Mouse (Mus musculus) lung, postnatal 0 days (tissue): Measurements from ENCODE around the gene Myh14. TPM values are rescaled to one million over a fixed set of nuclear protein-coding genes. Genes with fewer than 3 reads are reported as not detected.
A peak's percentile ranks its signal among the peaks of the same experiment; 100 is the strongest.

Experiments used
- ATAC-seq: fragments of 200-750 bp; cut with Nextera tagmentation; 2 replicates; pipeline ENCODE4 v1.8.0; 2017; ENCODE audit warnings: moderate library complexity
- DNase-seq: peaks from one replicate; pipeline ENCODE4 v3.0.0-alpha.2; 2016; ENCODE audit warnings: low spot score
- H3K27ac ChIP-seq: fragments of 300-500 bp; sonication (generic); 2 replicates; pipeline ENCODE4 v1.5.1; 2014; ENCODE audit warnings: antibody characterized with exemption, mild to moderate bottlenecking, low read length, mixed read lengths
- H3K27me3 ChIP-seq: fragments of 300-500 bp; sonication (generic); replicated peaks from 2 replicates; pipeline ENCODE4 v1.6.1; 2014; ENCODE audit warnings: low read length, mixed read lengths; ENCODE audit not compliant: insufficient read depth
- H3K36me3 ChIP-seq: fragments of 300-500 bp; sonication (generic); 2 replicates; pipeline ENCODE4 v1.6.1; 2014; ENCODE audit warnings: low read length, mixed read lengths; ENCODE audit not compliant: insufficient read depth
- H3K4me1 ChIP-seq: fragments of 300-500 bp; sonication (generic); 2 replicates; pipeline ENCODE4 v1.6.1; 2014; ENCODE audit warnings: antibody characterized with exemption, low read depth, low read length, mixed read lengths; ENCODE audit not compliant: insufficient read depth
- H3K4me2 ChIP-seq: fragments of 300-500 bp; sonication (generic); replicated peaks from 2 replicates; pipeline ENCODE4 v1.6.1; 2014; ENCODE audit warnings: low read depth, mild to moderate bottlenecking, low read length, moderate library complexity, mixed read lengths
- H3K4me3 ChIP-seq: fragments of 300-500 bp; sonication (generic); 2 replicates; pipeline ENCODE4 v1.5.1; 2014; ENCODE audit warnings: low read depth, low read length
- H3K9ac ChIP-seq: fragments of 300-500 bp; sonication (generic); replicated peaks from 2 replicates; pipeline ENCODE4 v1.6.1; 2014; ENCODE audit warnings: low read depth, mild to moderate bottlenecking
- H3K9me3 ChIP-seq: fragments of 300-500 bp; sonication (generic); 2 replicates; pipeline ENCODE4 v1.6.1; 2016; ENCODE audit warnings: low read length, mixed read lengths
- CTCF ChIP-seq: IDR thresholded peaks from 2 replicates; pipeline ENCODE4 v1.5.1; 2016; ENCODE audit warnings: antibody characterized with exemption, mild to moderate bottlenecking
- EP300 ChIP-seq: IDR thresholded peaks from 2 replicates; pipeline ENCODE4 v1.6.1; 2016; ENCODE audit warnings: antibody characterized with exemption, mild to moderate bottlenecking, control low read depth
- WGBS: fragments of 180-500 bp; shearing (Covaris S2); extraction: QIAGEN DNeasy Blood & Tissue Kit; methylation state at CpG from one replicate; pipeline ENCODE4 v1.1.7; 2014; 5-methylcytosine and 5-hydroxymethylcytosine counted together
- polyA plus RNA-seq: library from polyadenylated mRNA; unstranded; fragments of >200 nt; fragmentation: Nextera tagmentation; extraction: Ambion mirVana; gene quantifications from 2 replicates; pipeline ENCODE4 v1.2.1, GENCODE M21; 2015

Myh14 gene
- polyA plus RNA-seq, 1 experiment from 2014 or later: 215 TPM

- Histone ChIP-seq H3K9me3 (no peaks in the 10 kb centered on the region), H3K27ac (no peak overlapping the region), H3K4me1 (no peaks in the 10 kb centered on the region), H3K27me3 (no peaks in the 10 kb centered on the region), H3K36me3 (no peaks in the 10 kb centered on the region; the same call in 1 of the 2 replicates), H3K9ac (no peak overlapping the region), H3K4me3 (no peak overlapping the region), H3K4me2 (no peak overlapping the region)
- ATAC-seq: no peak
- no peak for DNase-seq
- 80% methylated on average over 13 of the region's 13 CpGs for WGBS
- TF ChIP-seq EP300: no peak
Observed at GRCm38 (mm10) chr7:44625241-44626067, 45.2 kb downstream of the Myh14 start.

GRCm38 (mm10) chr7:44624828-44625227, 45.8 kb downstream of the Myh14 start:
- ATAC-seq (0 out of 2 replicates have a peak, but pooled peaks have one; percentile 7), DNase-seq (no peak)
- peaks cover under 1% of the 10 kb centered on the region; the same call in 1 of the 2 replicates for H3K36me3 ChIP-seq
- H3K9ac ChIP-seq: no peak overlapping the region
- WGBS: 54% methylated on average over 14 of the region's 14 CpGs
- no peak overlapping the region for H3K27ac ChIP-seq
- H3K4me1 ChIP-seq: no peaks in the 10 kb centered on the region
- H3K27me3 ChIP-seq: no peaks in the 10 kb centered on the region
- no peak overlapping the region for H3K4me3 ChIP-seq
- H3K9me3 ChIP-seq: 0 out of 2 replicates have a peak, but pooled peaks cover under 1% of the 10 kb centered on the region
- TF ChIP-seq CTCF: no peak
- TF ChIP-seq EP300: no peak
- no peak overlapping the region for H3K4me2 ChIP-seq

- Histone ChIP-seq H3K4me1 (no peaks in the 10 kb centered on the region), H3K27me3 (no peaks in the 10 kb centered on the region), H3K9me3 (0 out of 2 replicates have a peak, but pooled peaks cover 4% of the 10 kb centered on the region), H3K4me3 (no peak overlapping the region), H3K36me3 (peaks cover 4% of the 10 kb centered on the region), H3K9ac (no peak overlapping the region), H3K4me2 (no peak overlapping the region), H3K27ac (no peak overlapping the region)
- WGBS: 68% methylated on average over 3 of the region's 3 CpGs
- ATAC-seq (0 out of 2 replicates have a peak, but pooled peaks have one; percentile 3), DNase-seq (no peak)
- no peak for TF ChIP-seq CTCF
- no peak for TF ChIP-seq EP300
Observed at GRCm38 (mm10) chr7:44624543-44624826, 46.2 kb downstream of the Myh14 start.

- Histone ChIP-seq H3K27me3 (no peaks in the 10 kb centered on the region), H3K27ac (no peak overlapping the region), H3K4me1 (no peaks in the 10 kb centered on the region), H3K36me3 (peaks cover 6% of the 10 kb centered on the region), H3K4me3 (no peak overlapping the region), H3K4me2 (no peak overlapping the region), H3K9me3 (0 out of 2 replicates have a peak, but pooled peaks cover 4% of the 10 kb centered on the region), H3K9ac (no peak overlapping the region)
- no peak for DNase-seq
- no peak for TF ChIP-seq EP300
- TF ChIP-seq CTCF: no peak
- WGBS: 44% methylated on average over 18 of the region's 18 CpGs
- ATAC-seq: no peak
Observed at GRCm38 (mm10) chr7:44623714-44624542, 46.7 kb downstream of the Myh14 start.

GRCm38 (mm10) chr7:44617059-44617458, 53.6 kb downstream of the Myh14 start:
- Histone ChIP-seq H3K4me1 (no peaks in the 10 kb centered on the region), H3K9me3 (0 out of 2 replicates have a peak, but pooled peaks cover 4% of the 10 kb centered on the region), H3K27me3 (no peaks in the 10 kb centered on the region), H3K4me2 (no peak overlapping the region), H3K27ac (no peak overlapping the region), H3K9ac (no peak overlapping the region), H3K4me3 (no peak overlapping the region), H3K36me3 (peaks cover 10% of the 10 kb centered on the region; the same call in 1 of the 2 replicates)
- WGBS: 74% methylated on average over 3 of the region's 3 CpGs
- TF ChIP-seq EP300 (no peak), CTCF (peak; percentile 63)
- DNase-seq (no peak), ATAC-seq (no peak)

GRCm38 (mm10) chr7:44615987-44616386, 54.7 kb downstream of the Myh14 start:
- Histone ChIP-seq H3K4me3 (no peak overlapping the region), H3K9ac (no peak overlapping the region), H3K27ac (no peak overlapping the region), H3K36me3 (peaks cover 10% of the 10 kb centered on the region; the same call in 1 of the 2 replicates), H3K9me3 (0 out of 2 replicates have a peak, but pooled peaks cover 4% of the 10 kb centered on the region), H3K4me1 (no peaks in the 10 kb centered on the region), H3K27me3 (no peaks in the 10 kb centered on the region), H3K4me2 (no peak overlapping the region)
- TF ChIP-seq EP300: no peak
- TF ChIP-seq CTCF: no peak
- ATAC-seq (no peak), DNase-seq (no peak)
- WGBS: 68% methylated on average over 14 of the region's 14 CpGs
